Mouse (Mus musculus) MEL (cell line): Measurements from ENCODE around the gene Copz2. TPM values are rescaled to one million over a fixed set of nuclear protein-coding genes. Genes with fewer than 3 reads are reported as not detected.

Experiments
- DNase-seq: peaks from one replicate; pipeline ENCODE4 v3.0.0; 2011; ENCODE audit warnings: low read depth, low spot score
- H3K27ac ChIP-seq: 2 replicates; pipeline ENCODE4 v1.5.1; 2012; ENCODE audit warnings: low read depth, mild to moderate bottlenecking, control low read depth, low read length, moderate library complexity; ENCODE audit not compliant: control insufficient read depth
- H3K27me3 ChIP-seq, 2 experiments: fragments of 150-350 bp in 1 of 2; sonication (generic) in 1 of 2; 2 replicates each; pipeline ENCODE4 v1.6.1; 2012; ENCODE audit warnings: low read length in 2 of 2, mild to moderate bottlenecking in 2 of 2, improper control_type of control experiment in 1 of 2, moderate library complexity in 1 of 2; ENCODE audit not compliant: insufficient read depth in 2 of 2, control insufficient read depth in 1 of 2
- H3K36me3 ChIP-seq, 2 experiments: 2 replicates each; pipeline ENCODE4 v1.6.1; 2012 to 2014; ENCODE audit warnings: low read length in 2 of 2, improper control_type of control experiment in 1 of 2, inconsistent platforms in 1 of 2, mild to moderate bottlenecking in 1 of 2; ENCODE audit not compliant: insufficient read depth in 2 of 2, control insufficient read depth in 1 of 2
- H3K4me1 ChIP-seq, 2 experiments: fragments of 150-350 bp in 1 of 2; sonication (generic) in 1 of 2; 2 replicates each; pipeline ENCODE4 v1.6.1; 2012; ENCODE audit warnings: low read length in 2 of 2, improper control_type of control experiment in 1 of 2, mild to moderate bottlenecking in 1 of 2; ENCODE audit not compliant: insufficient read depth in 2 of 2, control insufficient read depth in 1 of 2
- H3K4me3 ChIP-seq, 2 experiments: fragments of 150-350 bp in 1 of 2; sonication (generic) in 1 of 2; 2 replicates each; pipeline ENCODE4 v1.5.1; 2012; ENCODE audit warnings: low read depth in 2 of 2, low read length in 2 of 2, mild to moderate bottlenecking in 2 of 2, moderate library complexity in 2 of 2, control low read depth in 1 of 2, improper control_type of control experiment in 1 of 2; ENCODE audit not compliant: control insufficient read depth in 1 of 2, insufficient read depth in 1 of 2
- H3K79me2 ChIP-seq: 2 replicates; pipeline ENCODE4 v1.6.1; 2012; ENCODE audit warnings: mild to moderate bottlenecking, low read length, moderate library complexity; ENCODE audit not compliant: control insufficient read depth, poor library complexity, insufficient read depth
- H3K9ac ChIP-seq: 2 replicates; pipeline ENCODE4 v1.6.1; 2012; ENCODE audit warnings: low read depth, mild to moderate bottlenecking, control low read depth, low read length, moderate library complexity; ENCODE audit not compliant: control insufficient read depth, poor library complexity, severe bottlenecking
- H3K9me3 ChIP-seq: fragments of 150-350 bp; sonication (generic); replicated peaks from 2 replicates; pipeline ENCODE4 v1.6.1; 2012; ENCODE audit warnings: mild to moderate bottlenecking, low read length, improper control_type of control experiment, moderate library complexity; ENCODE audit not compliant: insufficient read depth
- CTCF ChIP-seq, 3 experiments: IDR thresholded peaks in 2 of 3; conservative IDR thresholded peaks in 1 of 3; 2 replicates each; pipeline ENCODE4 v1.5.1; 2011 to 2012; ENCODE audit warnings: low read length in 3 of 3, low read depth in 2 of 3, mild to moderate bottlenecking in 2 of 3, improper control_type of control experiment in 1 of 3, inconsistent platforms in 1 of 3, mixed read lengths in 1 of 3, moderate library complexity in 1 of 3; ENCODE audit not compliant: control insufficient read depth in 1 of 3, insufficient read depth in 1 of 3, poor library complexity in 1 of 3, severe bottlenecking in 1 of 3
- E2F4 ChIP-seq: IDR thresholded peaks from 2 replicates; pipeline ENCODE4 v1.6.1; 2011; ENCODE audit warnings: low read depth, low read length, improper control_type of control experiment, borderline replicate concordance
- ETS1 ChIP-seq: IDR thresholded peaks from 2 replicates; pipeline ENCODE4 v1.6.1; 2012; ENCODE audit warnings: low read depth, mild to moderate bottlenecking, inconsistent platforms, low read length, improper control_type of control experiment, moderate library complexity
- GABPA ChIP-seq: IDR thresholded peaks from 2 replicates; pipeline ENCODE4 v1.6.1; 2012; ENCODE audit warnings: low read depth, mild to moderate bottlenecking, inconsistent platforms, low read length, improper control_type of control experiment, moderate library complexity
- GATA1 ChIP-seq: IDR thresholded peaks from 2 replicates; pipeline ENCODE4 v1.6.1; 2011; ENCODE audit warnings: low read depth, low read length, improper control_type of control experiment
- JUND ChIP-seq: IDR thresholded peaks from 2 replicates; pipeline ENCODE4 v1.6.1; 2011; ENCODE audit warnings: low read depth, mild to moderate bottlenecking, improper control_type of control experiment, low read length
- KAT2A ChIP-seq: conservative IDR thresholded peaks from 2 replicates; pipeline ENCODE4 v1.6.1; 2012; ENCODE audit warnings: low read depth, low read length, improper control_type of control experiment, inconsistent platforms
- MAFK ChIP-seq: IDR thresholded peaks from 2 replicates; pipeline ENCODE4 v1.6.1; 2011; ENCODE audit warnings: low read depth, mild to moderate bottlenecking, low read length, improper control_type of control experiment, borderline replicate concordance
- MAX ChIP-seq: IDR thresholded peaks from 2 replicates; pipeline ENCODE4 v1.6.1; 2011; ENCODE audit warnings: low read length, improper control_type of control experiment
- MAZ ChIP-seq: IDR thresholded peaks from 2 replicates; pipeline ENCODE4 v1.6.1; 2012; ENCODE audit warnings: low read depth, mild to moderate bottlenecking, inconsistent platforms, low read length, improper control_type of control experiment
- MXI1 ChIP-seq: IDR thresholded peaks from 2 replicates; pipeline ENCODE4 v1.6.1; 2011; ENCODE audit warnings: mild to moderate bottlenecking, low read depth, low read length, improper control_type of control experiment
- MYB ChIP-seq: IDR thresholded peaks from 2 replicates; pipeline ENCODE4 v1.6.1; 2011; ENCODE audit warnings: mild to moderate bottlenecking, low read depth, low read length, improper control_type of control experiment
- MYC ChIP-seq: IDR thresholded peaks from 2 replicates; pipeline ENCODE4 v1.6.1; 2011; ENCODE audit warnings: low read depth, mild to moderate bottlenecking, low read length, improper control_type of control experiment, moderate library complexity
- NELFE ChIP-seq: IDR thresholded peaks from 2 replicates; pipeline ENCODE4 v1.6.1; 2011; ENCODE audit warnings: low read depth, low read length, improper control_type of control experiment
- POLR2A ChIP-seq, 2 experiments: IDR thresholded peaks; 2 replicates each; pipeline ENCODE4 v1.6.1; 2011 to 2012; ENCODE audit warnings: low read length in 2 of 2, mild to moderate bottlenecking in 2 of 2, control low read depth in 1 of 2, improper control_type of control experiment in 1 of 2, low read depth in 1 of 2, moderate library complexity in 1 of 2; ENCODE audit not compliant: control insufficient read depth in 1 of 2, insufficient read depth in 1 of 2, poor library complexity in 1 of 2
- POLR2AphosphoS2 ChIP-seq: IDR thresholded peaks from 2 replicates; pipeline ENCODE4 v1.6.1; 2011; ENCODE audit warnings: low read length, improper control_type of control experiment
- POLR2AphosphoS5 ChIP-seq: IDR thresholded peaks from 2 replicates; pipeline ENCODE4 v1.6.1; 2012; ENCODE audit warnings: low read depth, borderline replicate concordance, mild to moderate bottlenecking, inconsistent platforms, low read length, moderate library complexity, mixed read lengths
- SIN3A ChIP-seq: IDR thresholded peaks from 2 replicates; pipeline ENCODE4 v1.6.1; 2012; ENCODE audit warnings: low read length, improper control_type of control experiment, inconsistent platforms
- SMC3 ChIP-seq: IDR thresholded peaks from 2 replicates; pipeline ENCODE4 v1.6.1; 2011; ENCODE audit warnings: low read depth, low read length, improper control_type of control experiment
- TAL1 ChIP-seq: IDR thresholded peaks from 2 replicates; pipeline ENCODE4 v1.6.1; 2012; ENCODE audit warnings: mild to moderate bottlenecking, inconsistent platforms, low read length, moderate library complexity, mixed read lengths
- TBP ChIP-seq: IDR thresholded peaks from 2 replicates; pipeline ENCODE4 v1.8.0; 2011; ENCODE audit warnings: low read depth, low read length, improper control_type of control experiment
- TCF12 ChIP-seq: IDR thresholded peaks from 2 replicates; pipeline ENCODE4 v1.6.1; 2014; ENCODE audit warnings: low read depth, mild to moderate bottlenecking, inconsistent platforms, low read length, improper control_type of control experiment, moderate library complexity
- UBTF ChIP-seq: IDR thresholded peaks from 2 replicates; pipeline ENCODE4 v1.6.1; 2012; ENCODE audit warnings: low read depth, mild to moderate bottlenecking, inconsistent platforms, low read length, improper control_type of control experiment, moderate library complexity, borderline replicate concordance; ENCODE audit not compliant: insufficient read depth
- USF1 ChIP-seq: IDR thresholded peaks from 2 replicates; pipeline ENCODE4 v1.6.1; 2014; ENCODE audit warnings: low read depth, mild to moderate bottlenecking, inconsistent platforms, low read length, improper control_type of control experiment, moderate library complexity
- USF2 ChIP-seq, 2 experiments: IDR thresholded peaks; 2 replicates each; pipeline ENCODE4 v1.6.1; 2011 to 2012; ENCODE audit warnings: improper control_type of control experiment in 2 of 2, low read length in 2 of 2, borderline replicate concordance in 1 of 2, inconsistent platforms in 1 of 2, low read depth in 1 of 2, mild to moderate bottlenecking in 1 of 2; ENCODE audit not compliant: insufficient read depth in 1 of 2
- ZC3H11A ChIP-seq: IDR thresholded peaks from 2 replicates; pipeline ENCODE4 v1.6.1; 2012; ENCODE audit warnings: low read depth, mild to moderate bottlenecking, inconsistent platforms, low read length, improper control_type of control experiment
- ZKSCAN1 ChIP-seq: IDR thresholded peaks from 2 replicates; pipeline ENCODE4 v1.6.1; 2012; ENCODE audit warnings: low read depth, mild to moderate bottlenecking, inconsistent platforms, low read length, improper control_type of control experiment, moderate library complexity
- ZMIZ1 ChIP-seq: IDR thresholded peaks from 2 replicates; pipeline ENCODE4 v1.6.1; 2012; ENCODE audit warnings: low read depth, mild to moderate bottlenecking, inconsistent platforms, low read length, improper control_type of control experiment, moderate library complexity
- polyA plus RNA-seq, 2 experiments: library from polyadenylated mRNA; stranded (reverse) in 1 of 2; unstranded in 1 of 2; fragments of >175 nt in 1 of 2; fragments of >200 nt in 1 of 2; gene quantifications; 2 replicates each; pipeline versions ENCODE4 v1.2.1 to v1.2.4; 2012; ENCODE audit warnings: low replicate concordance in 2 of 2, low read depth in 1 of 2; ENCODE audit not compliant: insufficient read length in 2 of 2, insufficient read depth in 1 of 2, missing spikeins in 1 of 2
- total RNA-seq: library from RNA; depleted of rRNA; stranded (reverse); fragments of 300-350 nt; gene quantifications from 2 replicates; pipeline ENCODE4 v1.2.3, GENCODE M21; 2012

Gene Copz2
- total and polyA plus RNA-seq, 3 experiments = 2.1 to 6.3 TPM; not detected in 1

DNA sequence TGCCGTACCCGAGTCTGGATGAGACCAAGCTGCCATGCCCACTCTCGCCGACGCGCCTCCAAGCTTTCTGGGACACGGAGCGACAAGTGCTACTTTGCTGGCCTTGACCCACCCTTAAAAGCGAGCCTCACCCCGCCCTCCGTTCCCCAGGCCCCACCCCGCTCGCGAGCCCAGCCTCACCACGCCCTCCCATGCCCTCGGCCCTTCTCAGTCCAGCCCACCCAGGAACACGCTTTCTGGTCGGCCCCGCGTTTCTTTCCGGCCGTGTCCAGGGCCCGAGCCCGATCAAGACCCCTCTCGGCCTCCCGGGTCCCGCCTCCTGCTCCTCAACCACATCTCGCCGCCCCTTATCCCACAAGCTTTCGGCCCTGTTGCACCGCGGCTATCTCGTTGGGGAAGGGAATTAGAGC is 20.3 kb upstream of the Copz2 start:
- peaks cover 8 to 42% of the 10 kb centered on the region in 2 experiments for H3K4me1 ChIP-seq
- peak overlapping the region; percentile 74 to 77 for H3K4me3 ChIP-seq
- H3K27ac ChIP-seq = peak overlapping the region; percentile 86
- peak overlapping the region; percentile 88 for H3K9ac ChIP-seq
- TF ChIP-seq ZKSCAN1 (no peak), MAFK (no peak), TBP (peak; percentile 86), MXI1 (peak; percentile 84), MYC (peak; percentile 61; the same call in 1 of the 2 replicates), E2F4 (no peak), POLR2A (IDR thresholded peaks at IDR 0.05; ENCODE audit: control insufficient read depth in 1 of 2, insufficient read depth in 1 of 2, low read depth in 1 of 2, low read length in 2 of 2, poor library complexity in 1 of 2) (peak in 1 of 2 experiments; percentile 76; a peak in 2 of 4 replicates), ZC3H11A (no peak), MAX (peak; percentile 65), TAL1 (no peak), SIN3A (peak; percentile 70), GABPA (no peak), POLR2AphosphoS2 (0 out of 2 replicates have a peak, but pooled peaks have one; percentile 12), USF1 (0 out of 2 replicates have a peak, but pooled peaks have one; percentile 9), TCF12 (0 out of 2 replicates have a peak, but pooled peaks have one; percentile 34), ZMIZ1 (peak; percentile 90), MYB (0 out of 2 replicates have a peak, but pooled peaks have one; percentile 18), NELFE (peak; percentile 76), MAZ (peak; percentile 19; the same call in 1 of the 2 replicates)
- no peaks in the 10 kb centered on the region for H3K9me3 ChIP-seq
- H3K36me3 ChIP-seq = peaks cover 10 to 44% of the 10 kb centered on the region in 2 experiments
- peaks cover 0 to 1% of the 10 kb centered on the region in 2 experiments; a peak in 2 of 4 replicates for H3K27me3 ChIP-seq
- peak; percentile 94 for DNase-seq
- peaks cover 52% of the 10 kb centered on the region for H3K79me2 ChIP-seq

DNA sequence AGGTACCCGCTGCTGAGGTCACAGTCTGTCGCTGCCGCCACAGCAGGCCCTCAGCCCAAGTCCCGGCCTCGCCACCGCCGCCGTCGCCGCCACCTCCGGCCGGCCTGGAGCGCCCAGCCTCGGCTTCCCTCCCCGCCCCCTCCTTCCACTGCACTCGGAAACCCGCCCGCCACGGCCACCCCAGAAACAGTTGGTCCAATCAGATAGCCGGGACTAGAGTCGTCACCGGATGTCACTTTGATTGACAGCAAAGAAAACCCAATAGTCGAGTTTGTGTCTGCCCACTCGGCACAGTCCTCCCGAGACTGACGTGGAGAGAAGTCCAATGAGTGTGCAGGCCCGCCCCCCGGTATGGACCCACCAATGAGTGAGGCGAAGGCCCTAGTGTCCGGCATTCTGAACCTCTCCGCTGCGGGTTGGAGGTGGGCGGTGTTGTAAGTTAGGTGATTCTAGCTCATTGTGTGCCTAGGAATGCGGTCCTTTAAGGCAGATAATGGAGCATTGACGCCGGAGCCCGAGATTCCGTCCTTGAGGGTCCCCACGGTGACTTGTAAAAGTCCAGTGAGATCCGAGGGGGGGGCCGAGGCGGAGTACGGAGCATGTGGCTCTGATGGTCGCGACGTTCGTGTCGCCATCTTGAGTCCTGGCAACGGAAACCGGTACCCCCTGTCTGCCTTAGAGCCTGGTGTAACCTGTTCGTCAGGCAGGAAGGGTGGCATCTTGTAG is 19.7 kb upstream of the Copz2 start, which contains the start of gene Nfe2l1:
Gene Nfe2l1 (minus strand): TSS at position 156 of the 726 bp plus-strand sequence.
- H3K27me3 ChIP-seq = peaks cover 0 to 1% of the 10 kb centered on the region in 2 experiments; a peak in 2 of 4 replicates
- DNase-seq = peak; percentile 100
- peak within 1 kb of the TSS; percentile 77 to 87 for H3K4me3 ChIP-seq
- peak within 1 kb of the TSS; percentile 98 for H3K27ac ChIP-seq
- peaks cover 5 to 36% of the 10 kb centered on the region in 2 experiments for H3K4me1 ChIP-seq
- peaks cover 10 to 40% of the 10 kb centered on the region in 2 experiments for H3K36me3 ChIP-seq
- no peaks in the 10 kb centered on the region for H3K9me3 ChIP-seq
- peak within 1 kb of the TSS; percentile 97 for H3K9ac ChIP-seq
- H3K79me2 ChIP-seq = peaks cover 47% of the 10 kb centered on the region
- TF ChIP-seq NELFE = peak; percentile 80
- no peak for TF ChIP-seq SMC3
- TF ChIP-seq TBP = 0 out of 2 replicates have a peak, but pooled peaks have one; percentile 58
- 0 out of 2 replicates have a peak, but pooled peaks have one; percentile 29 for TF ChIP-seq POLR2AphosphoS5
- no peak for TF ChIP-seq CTCF (IDR thresholded peaks at IDR 0.05 in 2 of 3, conservative IDR thresholded peaks at IDR 0.05 in 1 of 3; ENCODE audit: control insufficient read depth in 1 of 3, insufficient read depth in 1 of 3, low read depth in 2 of 3, low read length in 3 of 3, poor library complexity in 1 of 3, severe bottlenecking in 1 of 3)
- TF ChIP-seq MAZ = peak; percentile 96
- TF ChIP-seq ZC3H11A = no peak
- TF ChIP-seq TCF12 = peak; percentile 32; the same call in 1 of the 2 replicates
- TF ChIP-seq POLR2AphosphoS2 = peak; percentile 82
- TF ChIP-seq MXI1 = peak; percentile 85
- no peak for TF ChIP-seq GATA1
- no peak for TF ChIP-seq UBTF
- TF ChIP-seq USF1 = peak; percentile 73
- no peak for TF ChIP-seq USF2 (IDR thresholded peaks at IDR 0.05; ENCODE audit: borderline replicate concordance in 1 of 2, insufficient read depth in 1 of 2, low read depth in 1 of 2, low read length in 2 of 2)
- peak; percentile 24; the same call in 1 of the 2 replicates for TF ChIP-seq ETS1
- TF ChIP-seq KAT2A = peak; percentile 64
- TF ChIP-seq POLR2A (IDR thresholded peaks at IDR 0.05; ENCODE audit: control insufficient read depth in 1 of 2, insufficient read depth in 1 of 2, low read depth in 1 of 2, low read length in 2 of 2, poor library complexity in 1 of 2) = peak; percentile 53 to 87
- no peak for TF ChIP-seq GABPA
- no peak for TF ChIP-seq JUND
